Mouse (Mus musculus) liver, postnatal 0 days (tissue): ENCODE measurements around the gene Gna13. TPM values are rescaled to one million over a fixed set of nuclear protein-coding genes. Genes with fewer than 3 reads are reported as not detected.

Experiments used
- ATAC-seq: fragments of 200-750 bp; cut with Nextera tagmentation; 2 replicates; pipeline ENCODE4 v1.8.0; 2017; ENCODE audit warnings: mild to moderate bottlenecking, moderate library complexity
- DNase-seq: peaks from one replicate; pipeline ENCODE4 v3.0.0-alpha.2; 2016
- H3K27ac ChIP-seq: fragments of 300-500 bp; sonication (generic); 2 replicates; pipeline ENCODE4 v1.5.1; 2014; ENCODE audit warnings: antibody characterized with exemption, moderate library complexity, mild to moderate bottlenecking, low read depth
- H3K27me3 ChIP-seq: fragments of 300-500 bp; sonication (generic); 2 replicates; pipeline ENCODE4 v1.6.1; 2014; ENCODE audit warnings: low read length, control low read depth, mixed read lengths; ENCODE audit not compliant: insufficient read depth
- H3K36me3 ChIP-seq: fragments of 300-500 bp; sonication (generic); replicated peaks from 2 replicates; pipeline ENCODE4 v1.6.1; 2014; ENCODE audit warnings: mild to moderate bottlenecking, control low read depth, low read length, moderate library complexity, mixed read lengths; ENCODE audit not compliant: insufficient read depth
- H3K4me1 ChIP-seq: fragments of 300-500 bp; sonication (generic); 2 replicates; pipeline ENCODE4 v1.6.1; 2014; ENCODE audit warnings: antibody characterized with exemption, mild to moderate bottlenecking, control low read depth; ENCODE audit not compliant: insufficient read depth
- H3K4me2 ChIP-seq: fragments of 300-500 bp; sonication (generic); 2 replicates; pipeline ENCODE4 v1.6.1; 2014; ENCODE audit warnings: low read depth, mild to moderate bottlenecking, low read length, moderate library complexity, mixed read lengths
- H3K4me3 ChIP-seq: fragments of 300-500 bp; sonication (generic); 2 replicates; pipeline ENCODE4 v1.5.1; 2014; ENCODE audit warnings: low read depth, low read length
- H3K9ac ChIP-seq: fragments of 300-500 bp; sonication (generic); replicated peaks from 2 replicates; pipeline ENCODE4 v1.6.1; 2014; ENCODE audit warnings: mild to moderate bottlenecking, moderate library complexity
- H3K9me3 ChIP-seq: fragments of 300-500 bp; sonication (generic); 2 replicates; pipeline ENCODE4 v1.6.1; 2016; ENCODE audit warnings: mild to moderate bottlenecking, control low read depth, low read length, mixed read lengths
- CTCF ChIP-seq: sonication (generic); IDR thresholded peaks from 2 replicates; pipeline ENCODE4 v1.5.1; 2016; ENCODE audit warnings: antibody characterized with exemption, low read depth
- EP300 ChIP-seq: IDR thresholded peaks from 2 replicates; pipeline ENCODE4 v1.6.1; 2016; ENCODE audit warnings: antibody characterized with exemption, low read depth, mild to moderate bottlenecking
- WGBS: fragments of 180-500 bp; shearing (Covaris S2); extraction: QIAGEN DNeasy Blood & Tissue Kit; methylation state at CpG from one replicate; pipeline ENCODE4 v1.1.7; 2014; ENCODE audit not compliant: insufficient replicate concordance; 5-methylcytosine and 5-hydroxymethylcytosine counted together
- polyA plus RNA-seq: library from polyadenylated mRNA; unstranded; fragments of >200 nt; fragmentation: Nextera tagmentation; extraction: Ambion mirVana; gene quantifications from 2 replicates; pipeline ENCODE4 v1.2.1, GENCODE M21; 2015

Gene Gna13
- polyA plus RNA-seq, 1 experiment from 2014 or later: 28.4 TPM

DNA sequence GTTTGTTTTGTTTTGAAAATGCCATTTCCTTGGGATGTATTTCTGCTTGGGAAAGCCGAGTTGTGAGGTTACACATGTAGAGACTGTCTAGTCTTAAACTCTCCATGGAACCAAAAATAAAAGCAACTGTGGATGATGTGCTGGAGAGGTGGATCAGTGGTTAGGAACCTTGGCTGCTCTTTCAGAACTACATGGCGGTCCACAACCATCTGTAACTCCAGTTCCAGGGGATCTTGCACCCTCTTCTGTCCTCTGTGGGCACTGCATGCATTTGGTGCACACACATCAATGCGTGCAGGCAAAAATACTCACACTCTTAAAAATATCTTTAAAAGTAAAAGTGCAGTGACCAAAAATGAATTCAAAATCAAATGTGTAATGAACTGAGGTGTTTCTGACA, 78.5 kb downstream of the Gna13 start:
- no peaks in the 10 kb centered on the region for H3K9me3 ChIP-seq
- H3K27me3 ChIP-seq: no peaks in the 10 kb centered on the region
- no peak for TF ChIP-seq EP300
- peak; percentile 86 for TF ChIP-seq CTCF
- peaks cover 12% of the 10 kb centered on the region for H3K4me1 ChIP-seq
- WGBS: 59% methylated on average over 3 of the region's 3 CpGs
- H3K9ac ChIP-seq: no peak overlapping the region
- peaks cover 3% of the 10 kb centered on the region for H3K36me3 ChIP-seq
- DNase-seq (peak; percentile 69), ATAC-seq (peak; percentile 41; the same call in 1 of the 2 replicates)
- no peak overlapping the region for H3K27ac ChIP-seq
- no peak overlapping the region for H3K4me3 ChIP-seq
- H3K4me2 ChIP-seq: no peak overlapping the region

DNA sequence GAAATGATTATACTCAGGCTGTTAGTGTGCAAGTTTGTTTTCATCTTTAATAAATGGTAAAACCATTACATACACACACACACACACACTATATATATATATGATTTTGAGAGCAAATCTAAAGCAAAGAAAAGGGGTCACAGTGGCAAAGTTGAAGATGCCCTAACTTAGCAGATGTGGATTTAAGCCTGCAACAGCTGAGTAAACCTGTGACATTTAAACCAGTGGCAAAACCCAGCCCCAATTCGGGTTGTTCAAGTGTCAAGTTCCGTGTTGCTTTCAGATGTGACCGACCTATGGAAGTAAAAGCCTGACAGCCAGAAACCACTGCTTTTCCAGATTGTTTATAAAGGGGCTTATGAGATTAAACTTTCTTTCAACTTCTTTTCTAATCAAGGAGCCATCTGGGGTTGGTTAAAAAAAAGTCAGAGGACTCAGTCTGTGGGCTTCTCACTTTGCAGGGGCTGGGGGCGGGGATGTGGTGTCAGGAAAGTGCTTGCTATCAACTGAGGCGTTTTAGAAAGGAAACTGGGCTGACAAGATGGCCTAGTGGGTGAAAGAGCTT, 79.6 kb downstream of the Gna13 start:
- DNase-seq: no peak
- H3K4me2 ChIP-seq: no peak overlapping the region
- no peak overlapping the region for H3K4me3 ChIP-seq
- peaks cover 12% of the 10 kb centered on the region for H3K4me1 ChIP-seq
- no peaks in the 10 kb centered on the region for H3K9me3 ChIP-seq
- H3K27ac ChIP-seq: no peak overlapping the region
- no peak for ATAC-seq
- H3K9ac ChIP-seq: no peak overlapping the region
- TF ChIP-seq CTCF: no peak
- TF ChIP-seq EP300: no peak
- no peaks in the 10 kb centered on the region for H3K27me3 ChIP-seq
- no peaks in the 10 kb centered on the region for H3K36me3 ChIP-seq
- WGBS: 50% methylated on average over 5 of the region's 5 CpGs

DNA sequence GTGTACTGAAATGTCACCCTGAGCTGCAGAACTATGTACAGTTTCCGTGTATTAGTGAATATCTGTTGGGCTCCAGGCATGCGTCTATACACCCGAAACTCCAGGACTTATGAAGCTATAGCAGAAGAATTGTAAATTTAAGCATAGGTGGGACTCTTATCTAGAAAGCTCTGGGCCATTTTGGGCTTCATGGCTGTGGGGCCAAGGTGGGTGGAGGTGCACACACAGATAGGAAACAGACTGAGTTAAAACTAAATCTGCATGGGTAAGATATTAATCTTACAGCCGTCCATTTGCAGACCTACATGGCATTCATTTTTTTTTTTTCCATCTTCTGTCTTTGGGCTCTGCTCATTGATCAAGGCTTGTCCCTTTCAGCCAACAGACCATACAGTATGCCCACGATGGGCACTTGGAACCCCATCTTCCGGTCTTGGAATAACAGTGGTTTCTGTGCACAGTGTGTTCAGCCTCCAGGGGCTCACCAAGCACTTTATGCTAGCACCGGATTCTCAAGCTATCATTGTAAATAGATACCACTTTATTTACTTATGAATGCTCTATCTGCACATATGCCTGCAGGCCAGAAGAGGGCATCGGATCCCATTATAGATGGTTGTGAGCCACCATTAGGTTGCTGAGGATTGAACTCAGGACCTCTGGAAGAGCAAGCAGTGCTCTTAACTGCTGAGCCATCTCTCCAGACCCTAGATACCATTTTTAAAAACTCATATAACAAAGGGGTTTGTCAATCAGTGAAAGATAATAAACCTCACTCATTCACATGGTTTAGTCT, 81.0 kb downstream of the Gna13 start:
- Histone ChIP-seq H3K9me3 (no peaks in the 10 kb centered on the region), H3K4me3 (no peak overlapping the region), H3K9ac (no peak overlapping the region), H3K4me1 (peaks cover 12% of the 10 kb centered on the region), H3K36me3 (no peaks in the 10 kb centered on the region), H3K27ac (no peak overlapping the region), H3K27me3 (no peaks in the 10 kb centered on the region), H3K4me2 (no peak overlapping the region)
- 70% methylated on average over 8 of the region's 8 CpGs for WGBS
- DNase-seq (no peak), ATAC-seq (no peak)
- TF ChIP-seq EP300 (no peak), CTCF (peak; percentile 46)

DNA sequence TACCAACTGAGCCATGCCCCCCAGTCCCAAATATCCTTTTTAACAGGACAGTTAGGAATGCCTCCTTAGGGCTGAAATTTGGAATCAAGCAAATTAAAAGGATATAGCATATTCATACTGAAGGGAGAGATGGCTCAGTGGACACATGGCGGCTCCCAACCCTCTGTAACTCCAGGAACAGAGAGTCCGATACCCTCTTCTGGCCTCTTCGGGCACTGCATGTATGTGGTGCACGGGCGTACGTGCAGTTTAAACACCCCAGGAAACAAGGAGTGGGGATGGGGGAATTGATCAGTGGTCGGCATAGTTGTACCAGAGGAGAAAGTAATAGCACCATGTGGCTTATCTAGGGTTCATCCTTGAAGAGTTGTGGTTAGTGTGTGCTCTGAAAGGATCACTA, 82.0 kb downstream of the Gna13 start:
- peak; percentile 72 for TF ChIP-seq CTCF
- TF ChIP-seq EP300: no peak

DNA sequence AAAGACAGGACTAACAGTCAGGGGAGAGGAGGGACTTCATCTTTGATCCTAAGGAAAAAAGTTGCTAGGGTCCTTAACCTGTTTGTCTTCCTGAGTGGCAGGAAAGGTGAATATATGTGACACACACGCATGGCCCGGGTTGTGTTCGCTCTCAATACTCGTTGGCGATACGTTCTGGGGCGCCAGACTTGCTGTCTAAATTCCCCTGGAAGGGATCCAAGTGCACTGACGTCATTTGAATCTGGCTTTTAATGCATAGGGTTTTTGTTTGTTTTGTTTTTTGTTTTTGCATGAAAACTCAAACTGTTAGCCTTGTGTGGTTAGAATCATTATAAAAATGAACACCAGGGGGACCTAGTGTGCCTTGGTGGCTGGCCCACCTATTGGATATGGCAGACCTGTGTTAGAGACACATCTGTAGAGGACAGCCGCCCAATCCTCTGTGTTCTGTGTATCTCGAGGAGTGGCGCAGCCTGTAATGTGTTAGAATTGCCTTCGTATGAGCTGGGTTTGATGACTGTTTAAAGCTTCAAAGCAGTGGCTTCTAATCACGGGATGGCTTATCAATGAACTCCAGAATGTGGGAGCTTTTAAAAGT, 82.9 kb downstream of the Gna13 start:
- WGBS: 45% methylated on average over 13 of the region's 13 CpGs
- Histone ChIP-seq H3K4me3 (no peak overlapping the region), H3K27me3 (no peaks in the 10 kb centered on the region), H3K9me3 (no peaks in the 10 kb centered on the region), H3K27ac (no peak overlapping the region), H3K36me3 (no peaks in the 10 kb centered on the region; the same call in 1 of the 2 replicates), H3K9ac (no peak overlapping the region), H3K4me2 (no peak overlapping the region), H3K4me1 (peaks cover 4% of the 10 kb centered on the region)
- peak; percentile 28 for DNase-seq
- TF ChIP-seq EP300: no peak
- TF ChIP-seq CTCF: peak; percentile 93
- peak; percentile 71 for ATAC-seq

More for the DNA sequence above, 82.0 kb downstream of the Gna13 start:
- Histone ChIP-seq H3K9ac (no peak overlapping the region), H3K27me3 (no peaks in the 10 kb centered on the region), H3K4me2 (no peak overlapping the region), H3K27ac (no peak overlapping the region), H3K36me3 (no peaks in the 10 kb centered on the region), H3K4me3 (no peak overlapping the region), H3K9me3 (no peaks in the 10 kb centered on the region), H3K4me1 (peaks cover 10% of the 10 kb centered on the region)
- ATAC-seq (no peak), DNase-seq (peak; percentile 62)
- WGBS: 54% methylated on average over 7 of the region's 7 CpGs

Other genes with a start within 250 kb of the Gna13 start
- gene E030025P04Rik, start 218.5 kb upstream of the Gna13 start, polyA plus RNA-seq: not detected in 2 replicates
- 0.11 TPM in 1 of 2 replicates, not detected in the other for gene Rgs9, start 64.7 kb upstream of the Gna13 start, polyA plus RNA-seq
- gene 9930022D16Rik, start 51.1 kb downstream of the Gna13 start, polyA plus RNA-seq: not detected in 2 replicates
- gene Amz2, start 63.1 kb downstream of the Gna13 start, polyA plus RNA-seq: 9.4 and 11.0 TPM in 2 replicates
- gene Arsg, start 110.5 kb downstream of the Gna13 start, polyA plus RNA-seq: 11.8 and 13.1 TPM in 2 replicates
- gene Slc16a6, start 110.8 kb downstream of the Gna13 start, polyA plus RNA-seq: 18.8 and 19.0 TPM in 2 replicates
- 17.6 TPM in 2 replicates for gene Wipi1, start 249.1 kb downstream of the Gna13 start, polyA plus RNA-seq